Mouse (Mus musculus) limb, embryonic 11.5 days (tissue): ENCODE results near the gene Tbc1d10c. TPM values are rescaled to one million over a fixed set of nuclear protein-coding genes. Genes with fewer than 3 reads are reported as not detected.

Experiments
- ATAC-seq: fragments of 200-750 bp; cut with Nextera tagmentation; 2 replicates; pipeline ENCODE4 v1.8.0; 2017; ENCODE audit warnings: low read depth; ENCODE audit not compliant: insufficient number of reproducible peaks, low FRiP score, low TSS enrichment
- DNase-seq: peaks from one replicate; pipeline ENCODE4 v3.0.0-alpha.2; 2015; ENCODE audit warnings: low spot score
- H3K27ac ChIP-seq: fragments of 300-500 bp; sonication (generic); replicated peaks from 2 replicates; pipeline ENCODE4 v1.5.1; 2014; ENCODE audit warnings: low read depth, mild to moderate bottlenecking, low read length
- H3K27me3 ChIP-seq: fragments of 300-500 bp; sonication (generic); 2 replicates; pipeline ENCODE4 v1.6.1; 2014; ENCODE audit warnings: mild to moderate bottlenecking, low read length, mixed read lengths; ENCODE audit not compliant: control insufficient read depth, insufficient read depth
- H3K36me3 ChIP-seq: fragments of 300-500 bp; sonication (generic); 2 replicates; pipeline ENCODE4 v1.6.1; 2014; ENCODE audit warnings: mild to moderate bottlenecking, low read length, moderate library complexity, mixed read lengths; ENCODE audit not compliant: control insufficient read depth, insufficient read depth
- H3K4me1 ChIP-seq: fragments of 300-500 bp; sonication (generic); 2 replicates; pipeline ENCODE4 v1.6.1; 2014; ENCODE audit warnings: low read length, mixed read lengths; ENCODE audit not compliant: control insufficient read depth, insufficient read depth
- H3K4me2 ChIP-seq: fragments of 300-500 bp; sonication (generic); 2 replicates; pipeline ENCODE4 v1.6.1; 2014; ENCODE audit warnings: low read depth, mild to moderate bottlenecking, moderate library complexity; ENCODE audit not compliant: severe bottlenecking
- H3K4me3 ChIP-seq: fragments of 300-500 bp; sonication (generic); 2 replicates; pipeline ENCODE4 v1.5.1; 2014; ENCODE audit warnings: low read depth, low read length
- H3K9ac ChIP-seq: fragments of 300-500 bp; sonication (generic); 2 replicates; pipeline ENCODE4 v1.6.1; 2014; ENCODE audit warnings: mild to moderate bottlenecking, low read length
- H3K9me3 ChIP-seq: fragments of 300-500 bp; sonication (generic); 2 replicates; pipeline ENCODE4 v1.6.1; 2016; ENCODE audit warnings: low read length; ENCODE audit not compliant: control insufficient read depth
- WGBS: fragments of 180-500 bp; shearing (Covaris S2); extraction: QIAGEN DNeasy Blood & Tissue Kit; methylation state at CpG from one replicate; pipeline ENCODE4 v1.1.7; 2014; 5-methylcytosine and 5-hydroxymethylcytosine counted together
- polyA plus RNA-seq: library from polyadenylated mRNA; unstranded; fragments of >200 nt; fragmentation: Nextera tagmentation; extraction: Ambion mirVana; gene quantifications from 2 replicates; pipeline ENCODE4 v1.2.1, GENCODE M21; 2014

Gene Tbc1d10c
- polyA plus RNA-seq, 1 experiment from 2014 or later: 0.89 TPM

- peaks cover 6% of the 10 kb centered on the region; the same call in 1 of the 2 replicates for H3K36me3 ChIP-seq
- peak overlapping the region; percentile 76 for H3K4me3 ChIP-seq
- H3K27me3 ChIP-seq: no peaks in the 10 kb centered on the region
- no peaks in the 10 kb centered on the region for H3K9me3 ChIP-seq
- ATAC-seq (no peak), DNase-seq (no peak)
- WGBS: 35% methylated on average over 4 of the region's 4 CpGs
- peaks cover 4% of the 10 kb centered on the region for H3K4me1 ChIP-seq
- H3K9ac ChIP-seq: peak overlapping the region; percentile 55
- peak overlapping the region; percentile 89 for H3K4me2 ChIP-seq
- H3K27ac ChIP-seq: no peak overlapping the region
Observed at GRCm38 (mm10) chr19:4163543-4163887, 27.6 kb downstream of the Tbc1d10c start.

GRCm38 (mm10) chr19:4162646-4163542, 28.2 kb downstream of the Tbc1d10c start, which contains the start of gene Rps6kb2:
Gene Rps6kb2 (minus strand): TSS chr19:4163354.
- Histone ChIP-seq H3K9ac (peak within 1 kb of the TSS; percentile 55), H3K4me1 (peaks cover 4% of the 10 kb centered on the region), H3K4me3 (peak within 1 kb of the TSS; percentile 76), H3K4me2 (peak within 1 kb of the TSS; percentile 89), H3K36me3 (peaks cover 8% of the 10 kb centered on the region; the same call in 1 of the 2 replicates), H3K27me3 (no peaks in the 10 kb centered on the region), H3K9me3 (no peaks in the 10 kb centered on the region), H3K27ac (no peak within 1 kb of the TSS)
- WGBS: 7% methylated on average over 42 of the region's 42 CpGs
- ATAC-seq (peak; percentile 75), DNase-seq (peak; percentile 97)

- DNase-seq (no peak), ATAC-seq (no peak)
- no peak overlapping the region for H3K9ac ChIP-seq
- H3K27me3 ChIP-seq: no peaks in the 10 kb centered on the region
- no peak overlapping the region for H3K4me3 ChIP-seq
- no peak overlapping the region for H3K4me2 ChIP-seq
- WGBS: 92% methylated on average over 8 of the region's 8 CpGs
- peaks cover 4% of the 10 kb centered on the region for H3K4me1 ChIP-seq
- peaks cover 18% of the 10 kb centered on the region; the same call in 1 of the 2 replicates for H3K36me3 ChIP-seq
- H3K9me3 ChIP-seq: no peaks in the 10 kb centered on the region
- H3K27ac ChIP-seq: no peak overlapping the region
Observed at GRCm38 (mm10) chr19:4159049-4159448, 32.0 kb downstream of the Tbc1d10c start.

GRCm38 (mm10) chr19:4156771-4157170, 34.3 kb downstream of the Tbc1d10c start:
- Histone ChIP-seq H3K27ac (no peak overlapping the region), H3K36me3 (peaks cover 21% of the 10 kb centered on the region), H3K4me2 (no peak overlapping the region), H3K4me1 (no peaks in the 10 kb centered on the region), H3K27me3 (no peaks in the 10 kb centered on the region), H3K4me3 (no peak overlapping the region), H3K9me3 (no peaks in the 10 kb centered on the region), H3K9ac (no peak overlapping the region)
- ATAC-seq (no peak), DNase-seq (no peak)
- 88% methylated on average over 12 of the region's 12 CpGs for WGBS

- H3K9ac ChIP-seq: no peak overlapping the region
Observed at GRCm38 (mm10) chr19:4156073-4156579, 35.0 kb downstream of the Tbc1d10c start.

GRCm38 (mm10) chr19:4155223-4156072, 35.6 kb downstream of the Tbc1d10c start:
- Histone ChIP-seq H3K9me3 (no peaks in the 10 kb centered on the region), H3K36me3 (peaks cover 26% of the 10 kb centered on the region), H3K27ac (no peak overlapping the region), H3K4me2 (no peak overlapping the region), H3K4me1 (no peaks in the 10 kb centered on the region), H3K9ac (no peak overlapping the region), H3K27me3 (no peaks in the 10 kb centered on the region), H3K4me3 (no peak overlapping the region)
- 81% methylated on average over 6 of the region's 6 CpGs for WGBS
- DNase-seq (no peak), ATAC-seq (no peak)

More at GRCm38 (mm10) chr19:4156073-4156579, 35.0 kb downstream of the Tbc1d10c start:
- WGBS: 75% methylated on average over 20 of the region's 20 CpGs
- no peak overlapping the region for H3K4me2 ChIP-seq
- DNase-seq (no peak), ATAC-seq (no peak)
- no peak overlapping the region for H3K27ac ChIP-seq
- no peaks in the 10 kb centered on the region for H3K9me3 ChIP-seq
- H3K36me3 ChIP-seq: peaks cover 24% of the 10 kb centered on the region
- H3K27me3 ChIP-seq: no peaks in the 10 kb centered on the region
- H3K4me3 ChIP-seq: no peak overlapping the region
- H3K4me1 ChIP-seq: no peaks in the 10 kb centered on the region

DNA sequence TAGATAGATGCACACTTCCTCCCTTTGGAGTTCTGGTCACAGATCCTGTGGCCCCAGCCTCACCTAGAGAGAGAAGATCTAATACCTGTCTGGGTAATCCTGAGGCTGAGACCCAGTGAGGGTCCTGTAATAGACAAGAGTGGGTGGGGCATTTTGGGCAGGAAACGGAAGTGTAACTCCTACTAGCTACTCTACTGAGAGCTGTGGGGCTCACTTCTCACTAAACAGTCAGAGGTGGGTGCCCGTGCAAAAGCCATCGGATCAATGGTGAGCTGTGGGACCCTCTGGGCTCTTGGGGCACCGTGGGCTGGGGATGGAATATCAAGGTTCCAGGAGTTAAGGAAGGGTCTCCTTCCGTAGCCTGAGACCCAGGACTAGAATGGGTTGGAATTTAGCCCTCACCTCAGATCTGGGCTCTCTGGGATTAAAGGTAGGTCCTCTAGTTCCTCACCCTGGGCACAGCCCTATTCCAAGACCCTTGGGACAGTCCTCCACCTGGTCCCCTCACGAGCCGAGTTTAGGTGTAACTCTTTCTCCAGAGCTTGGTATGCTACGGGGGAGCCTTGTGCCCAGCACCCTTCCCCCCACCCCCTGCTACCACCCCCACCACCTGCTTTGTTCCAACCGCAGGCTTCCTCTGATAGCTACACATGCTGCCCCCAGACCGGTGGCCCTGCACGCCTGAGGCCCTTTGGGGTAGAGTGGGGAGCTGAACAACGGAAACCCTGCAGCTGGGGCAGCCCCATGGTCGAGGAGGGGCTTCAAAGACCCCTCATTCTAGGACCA, 36.5 kb downstream of the Tbc1d10c start:
- ATAC-seq: no peak
- H3K9ac ChIP-seq: no peak overlapping the region
- no peaks in the 10 kb centered on the region for H3K27me3 ChIP-seq
- 80% methylated on average over 13 of the region's 13 CpGs for WGBS
- H3K9me3 ChIP-seq: no peaks in the 10 kb centered on the region
- no peak for DNase-seq
- H3K4me1 ChIP-seq: no peaks in the 10 kb centered on the region
- no peak overlapping the region for H3K4me2 ChIP-seq
- no peak overlapping the region for H3K4me3 ChIP-seq
- H3K27ac ChIP-seq: no peak overlapping the region
- H3K36me3 ChIP-seq: peaks cover 26% of the 10 kb centered on the region
